ENCODE assay signal across 8 mouse cellular contexts in genomic region chr9:64736076-64736638, GRCm38 (mm10). TPM values are rescaled to one million over a fixed set of nuclear protein-coding genes. Genes with fewer than 3 reads are reported as not detected.
A peak's percentile ranks its signal among the peaks of the same experiment; 100 is the strongest.
DNase-seq lines count a peak whose midpoint lies in the region; ATAC-seq and TF ChIP-seq lines count a peak whose summit lies in the region.

No protein-coding gene starts in this region.

- H3K4me3 ChIP-seq in CH12.LX (replicated peaks in 1 of 3; ENCODE audit: low read depth in 2 of 3, low read length in 2 of 3, poor library complexity in 1 of 3): peak overlapping the region; percentile 87 to 94 (median 87)
- H3K4me3 ChIP-seq in forebrain, embryonic 10.5 days: peak overlapping the region; percentile 94
- H3K4me3 ChIP-seq in limb, embryonic 13.5 days: peak overlapping the region; percentile 97
- H3K4me3 ChIP-seq in neural tube, embryonic 14.5 days (ENCODE audit: low read depth, low read length): peak overlapping the region; percentile 96

- no peak for TF ChIP-seq RAD21 in CH12.LX (IDR thresholded peaks at IDR 0.05; ENCODE audit: low read depth, low read length)

- TF ChIP-seq EP300 in CH12.LX (IDR thresholded peaks at IDR 0.05; ENCODE audit: low read length): peak; percentile 31; the same call in 1 of the 2 replicates

- peak overlapping the region; percentile 91 for H3K4me2 ChIP-seq in CH12.LX (ENCODE audit: insufficient read depth, low read depth, poor library complexity, severe bottlenecking)
- peak overlapping the region; percentile 71 for H3K4me2 ChIP-seq in limb, embryonic 13.5 days (replicated peaks)
- H3K4me2 ChIP-seq in neural tube, embryonic 14.5 days (ENCODE audit: low read depth, low read length): peak overlapping the region; percentile 78

- DNase-seq in embryo, embryonic 10.5 days (ENCODE audit: low spot score): peak; percentile 19
- DNase-seq in embryo, embryonic 10 days (ENCODE audit: low spot score): no peak
- DNase-seq in CH12.LX (ENCODE audit: extremely low read depth): peak; percentile 34
- DNase-seq in forebrain, embryonic 10.5 days (ENCODE audit: extremely low spot score, low spot score): no peak
- DNase-seq in left cerebral cortex, postnatal 14 days (ENCODE audit: low spot score in 2 of 2): no peak
- no peak for DNase-seq in testis, postnatal 10 days (ENCODE audit: low spot score)

- intact Hi-C loops in left cerebral cortex, postnatal 14 days (cut with DNase I): no loop called here

- no peaks in the 10 kb centered on the region for H3K27me3 ChIP-seq in CH12.LX (replicated peaks)
- H3K27me3 ChIP-seq in forebrain, embryonic 10.5 days (ENCODE audit: poor library complexity, severe bottlenecking): no peaks in the 10 kb centered on the region
- no peaks in the 10 kb centered on the region for H3K27me3 ChIP-seq in limb, embryonic 13.5 days
- H3K27me3 ChIP-seq in neural tube, embryonic 14.5 days (ENCODE audit: control insufficient read depth, insufficient read depth, low read length): peaks cover 2% of the 10 kb centered on the region; the same call in 1 of the 2 replicates

- no peak for ATAC-seq in limb, embryonic 13.5 days (ENCODE audit: low FRiP score, low read depth)
- no peak for ATAC-seq in neural tube, embryonic 14.5 days (ENCODE audit: low read depth)

- H3K27ac ChIP-seq in CH12.LX (ENCODE audit: insufficient read depth, low read depth): peak overlapping the region; percentile 60
- peak overlapping the region; percentile 92 for H3K27ac ChIP-seq in forebrain, embryonic 10.5 days
- peak overlapping the region; percentile 87; the same call in 1 of the 2 replicates for H3K27ac ChIP-seq in limb, embryonic 13.5 days
- peak overlapping the region; percentile 93 for H3K27ac ChIP-seq in neural tube, embryonic 14.5 days (ENCODE audit: low read depth, low read length)

- WGBS in forebrain, embryonic 10.5 days: 18% methylated on average over 9 of the region's 9 CpGs
- 12% methylated on average over 9 of the region's 9 CpGs for WGBS in limb, embryonic 13.5 days
- 12% methylated on average over 9 of the region's 9 CpGs for WGBS in neural tube, embryonic 14.5 days

- no peaks in the 10 kb centered on the region for H3K9me3 ChIP-seq in CH12.LX (replicated peaks; ENCODE audit: low read length)
- H3K9me3 ChIP-seq in forebrain, embryonic 10.5 days: no peaks in the 10 kb centered on the region
- no peaks in the 10 kb centered on the region for H3K9me3 ChIP-seq in limb, embryonic 13.5 days
- no peaks in the 10 kb centered on the region for H3K9me3 ChIP-seq in neural tube, embryonic 14.5 days (ENCODE audit: control insufficient read depth, low read length)

- peak overlapping the region; percentile 86 for H3K9ac ChIP-seq in CH12.LX (ENCODE audit: insufficient read depth, low read depth)
- H3K9ac ChIP-seq in limb, embryonic 13.5 days: peak overlapping the region; percentile 95
- peak overlapping the region; percentile 95 for H3K9ac ChIP-seq in neural tube, embryonic 14.5 days (replicated peaks; ENCODE audit: low read depth, low read length)

- peaks cover 8 to 46% of the 10 kb centered on the region in 2 experiments for H3K4me1 ChIP-seq in CH12.LX (ENCODE audit: control insufficient read depth in 1 of 2, insufficient read depth in 2 of 2)
- H3K4me1 ChIP-seq in forebrain, embryonic 10.5 days: peaks cover 9% of the 10 kb centered on the region
- H3K4me1 ChIP-seq in limb, embryonic 13.5 days: peaks cover 8% of the 10 kb centered on the region
- peaks cover 6% of the 10 kb centered on the region for H3K4me1 ChIP-seq in neural tube, embryonic 14.5 days (ENCODE audit: control insufficient read depth, insufficient read depth, low read length)

- H3K79me2 ChIP-seq in CH12.LX (replicated peaks; ENCODE audit: control insufficient read depth, extremely low read depth, insufficient read depth, poor library complexity, severe bottlenecking): peaks cover 36% of the 10 kb centered on the region

- H3K36me3 ChIP-seq in CH12.LX (replicated peaks in 1 of 2; ENCODE audit: control insufficient read depth in 1 of 2, insufficient read depth in 1 of 2, low read length in 1 of 2): peaks cover 0 to 4% of the 10 kb centered on the region in 2 experiments
- 0 out of 2 replicates have a peak, but pooled peaks cover 3% of the 10 kb centered on the region for H3K36me3 ChIP-seq in forebrain, embryonic 10.5 days (replicated peaks)
- no peaks in the 10 kb centered on the region for H3K36me3 ChIP-seq in limb, embryonic 13.5 days
- no peaks in the 10 kb centered on the region for H3K36me3 ChIP-seq in neural tube, embryonic 14.5 days (ENCODE audit: control insufficient read depth, insufficient read depth, low read length)

- in situ Hi-C loops in CH12.LX (cut with MboI; ENCODE audit: low pct_ligation_motif_present, low pct_unique_long_range_greater_than_20kb, low sequenced_read_pairs): no loop called here

- dilution Hi-C loops in CH12.LX (cut with MboI; ENCODE audit: extremely low pct_ligation_motif_present, extremely low pct_unique_long_range_greater_than_20kb, low sequenced_read_pairs): no loop called here

- TF ChIP-seq CTCF in CH12.LX (conservative IDR thresholded peaks at IDR 0.05 in 1 of 2, IDR thresholded peaks at IDR 0.05 in 1 of 2; ENCODE audit: low read depth in 2 of 2, low read length in 2 of 2): no peak

- no peak for TF ChIP-seq POLR2A in CH12.LX (IDR thresholded peaks at IDR 0.05; ENCODE audit: low read depth, low read length)

TF ChIP-seq in CH12.LX, 34 proteins besides CTCF, POLR2A, EP300 and RAD21:
- TF ChIP-seq MEF2A (IDR thresholded peaks at IDR 0.05; ENCODE audit: borderline replicate concordance, low read depth, low read length) (no peak), SIN3A (IDR thresholded peaks at IDR 0.05; ENCODE audit: low read length) (peak; percentile 87; the same call in 1 of the 2 replicates), USF2 (conservative IDR thresholded peaks at IDR 0.05; ENCODE audit: low read depth, low read length) (no peak), USF1 (IDR thresholded peaks at IDR 0.05; ENCODE audit: low read depth, low read length) (no peak), NELFE (IDR thresholded peaks at IDR 0.05; ENCODE audit: low read depth, low read length) (no peak), BHLHE40 (IDR thresholded peaks at IDR 0.05; ENCODE audit: low read depth, low read length) (no peak), ELF1 (IDR thresholded peaks at IDR 0.05; ENCODE audit: low read depth, low read length) (peak; percentile 30; the same call in 1 of the 2 replicates), ZKSCAN1 (IDR thresholded peaks at IDR 0.05; ENCODE audit: borderline replicate concordance, low read depth, low read length) (no peak), MYC (IDR thresholded peaks at IDR 0.05; ENCODE audit: low read depth, low read length) (no peak; the same call in 1 of the 2 replicates), MAX (IDR thresholded peaks at IDR 0.05; ENCODE audit: low read length) (no peak), JUN (IDR thresholded peaks at IDR 0.05; ENCODE audit: insufficient read depth, low read depth, low read length) (no peak), ETS1 (conservative IDR thresholded peaks at IDR 0.05; ENCODE audit: low read depth, low read length) (no peak), ZNF384 (IDR thresholded peaks at IDR 0.05; ENCODE audit: low read depth, low read length) (no peak), UBTF (IDR thresholded peaks at IDR 0.05; ENCODE audit: low read depth, low read length) (no peak), MAZ (IDR thresholded peaks at IDR 0.05; ENCODE audit: low read depth, low read length) (no peak), HCFC1 (IDR thresholded peaks at IDR 0.05; ENCODE audit: low read depth, low read length) (no peak), RCOR1 (conservative IDR thresholded peaks at IDR 0.05; ENCODE audit: low read depth, low read length) (0 out of 2 replicates have a peak, but pooled peaks have one; percentile 32), PAX5 (IDR thresholded peaks at IDR 0.05; ENCODE audit: low read length) (no peak), MXI1 (IDR thresholded peaks at IDR 0.05; ENCODE audit: low read depth, low read length) (no peak), KAT2A (IDR thresholded peaks at IDR 0.05; ENCODE audit: insufficient replicate concordance, low read length) (no peak), IRF4 (IDR thresholded peaks at IDR 0.05; ENCODE audit: low read depth, low read length) (0 out of 2 replicates have a peak, but pooled peaks have one; percentile 31), E2F4 (IDR thresholded peaks at IDR 0.05; ENCODE audit: insufficient replicate concordance, low read depth, low read length) (no peak), TCF12 (IDR thresholded peaks at IDR 0.05; ENCODE audit: low read depth, low read length) (no peak), MAFK (IDR thresholded peaks at IDR 0.05; ENCODE audit: insufficient replicate concordance, low read length) (0 out of 2 replicates have a peak, but pooled peaks have one; percentile 6), SMC3 (IDR thresholded peaks at IDR 0.05; ENCODE audit: low read depth, low read length) (no peak)

RNA-seq across cellular contexts. Expression of gene Rab11a, which starts 1.4 kb away (rescaled TPM):
- total RNA-seq in CH12.LX (2012; rRNA removed) (86.0 and 109 TPM in 2 replicates), CH12.LX (2014; rRNA removed) (168 TPM in 2 replicates)
- 189 and 193 TPM in 2 replicates for polyA plus RNA-seq in CH12.LX (2012; ENCODE audit: insufficient read length, low read depth)
- 236 and 237 TPM in 2 replicates for polyA plus RNA-seq in forebrain, embryonic 10.5 days (2016; fragmentation: Nextera tagmentation; extraction: Ambion mirVana)
- 320 and 323 TPM in 2 replicates for polyA plus RNA-seq in limb, embryonic 13.5 days (2015; fragmentation: Nextera tagmentation; extraction: Ambion mirVana)
- 441 and 457 TPM in 2 replicates for polyA plus RNA-seq in neural tube, embryonic 14.5 days (2014; fragmentation: Nextera tagmentation; extraction: Ambion mirVana)
- 100 to 1,000 TPM; 296 to 301 TPM for total RNA-seq in left cerebral cortex, postnatal 14 days (2021)

Comparison
In these comparisons a context has a peak if more than half of its experiments do, and no peak if none do; other contexts are left out.
1. DNase-seq: peak in embryo, embryonic 10.5 days (single experiment) and CH12.LX (single experiment); none in embryo, embryonic 10 days (single experiment), forebrain, embryonic 10.5 days (single experiment), left cerebral cortex, postnatal 14 days (0 of 2) and testis, postnatal 10 days (single experiment).
2. Peak in every context shown above with its lines, with median percentiles within 50 percentile points of each other: H3K27ac ChIP-seq, H3K4me2 ChIP-seq, H3K4me3 ChIP-seq and H3K9ac ChIP-seq.